Mouse (Mus musculus): ENCODE measurements around the gene C1s2.

DNA sequence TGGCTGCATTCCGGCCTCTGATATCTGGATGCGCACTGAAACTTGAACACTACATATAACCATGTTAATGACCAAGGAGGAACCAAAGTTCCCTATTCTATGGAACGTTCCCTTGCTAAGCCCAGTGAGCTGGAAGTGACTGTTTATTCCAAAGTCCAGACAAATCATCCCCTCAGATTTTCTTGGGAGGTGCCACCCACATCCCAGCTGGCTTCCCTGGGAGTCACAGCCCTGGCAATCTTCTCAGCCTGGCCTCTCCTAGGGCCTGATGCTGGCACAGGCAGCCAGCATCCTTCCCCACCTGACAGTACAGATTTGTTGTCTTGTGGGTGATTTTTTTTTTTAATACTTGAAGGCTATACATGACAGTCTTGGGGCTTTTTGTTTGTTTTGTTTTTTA lies 43.6 kb upstream of the C1s2 start:
- no peak for TF ChIP-seq CTCF (IDR thresholded peaks at IDR 0.05; ENCODE audit: extremely low read depth, insufficient read depth, low read length)
- no peak for TF ChIP-seq POLR2A (IDR thresholded peaks at IDR 0.05; ENCODE audit: extremely low read depth, insufficient read depth, low read length)
